9 mouse cellular contexts compared by ENCODE assay signal in genomic region chr6:113681271-113681670, GRCm38 (mm10). TPM values are rescaled to one million over a fixed set of nuclear protein-coding genes. Genes with fewer than 3 reads are reported as not detected.
DNase-seq lines count a peak whose midpoint lies in the region; ATAC-seq and TF ChIP-seq lines count a peak whose summit lies in the region.
"Had no signal": no experiment of that assay in that cellular context is flagged by ENCODE, and none has a peak within 500 bp of the region (broad histone marks: within the 10 kb centered on the region; RNA-seq: fewer than 3 reads in every experiment).

No protein-coding gene starts in this region.

- no peak overlapping the region for H3K4me3 ChIP-seq in embryonic facial prominence, embryonic 14.5 days (ENCODE audit: low read depth, low read length)
- H3K4me3 ChIP-seq in heart, embryonic 12.5 days = no peak overlapping the region
- H3K4me3 ChIP-seq in liver, postnatal 0 days (ENCODE audit: low read depth, low read length) = no peak overlapping the region

- no peak for TF ChIP-seq EP300 in liver, postnatal 0 days (IDR thresholded peaks at IDR 0.05; ENCODE audit: low read depth)

- no peaks in the 10 kb centered on the region for H3K9me3 ChIP-seq in embryonic facial prominence, embryonic 14.5 days (ENCODE audit: control insufficient read depth, low read length)
- no peaks in the 10 kb centered on the region for H3K9me3 ChIP-seq in heart, embryonic 12.5 days (replicated peaks)
- no peaks in the 10 kb centered on the region for H3K9me3 ChIP-seq in liver, postnatal 0 days (ENCODE audit: low read length)

- H3K27ac ChIP-seq in embryonic facial prominence, embryonic 14.5 days (replicated peaks; ENCODE audit: low read depth, low read length) = no peak overlapping the region
- H3K27ac ChIP-seq in heart, embryonic 12.5 days (ENCODE audit: poor library complexity, severe bottlenecking) = no peak overlapping the region
- H3K27ac ChIP-seq in liver, postnatal 0 days (ENCODE audit: low read depth) = no peak overlapping the region

- H3K4me1 ChIP-seq in embryonic facial prominence, embryonic 14.5 days (ENCODE audit: control insufficient read depth, insufficient read depth, low read length) = no peaks in the 10 kb centered on the region
- H3K4me1 ChIP-seq in heart, embryonic 12.5 days (replicated peaks) = peaks cover 6% of the 10 kb centered on the region; the same call in 1 of the 2 replicates
- H3K4me1 ChIP-seq in liver, postnatal 0 days (ENCODE audit: insufficient read depth) = peaks cover 24% of the 10 kb centered on the region

- peak; percentile 91 to 94 for DNase-seq in CD8-positive naive resting alpha-beta T cell, adult 2 months (ENCODE audit: low read depth in 2 of 2, low spot score in 2 of 2)
- DNase-seq in adrenal gland, postnatal 36 days = peak; percentile 89 to 94
- peak; percentile 61 for DNase-seq in embryonic facial prominence, embryonic 14.5 days (ENCODE audit: low spot score)
- peak; percentile 90 to 96 for DNase-seq in kidney, postnatal 25 days
- peak; percentile 91 for DNase-seq in liver, postnatal 0 days
- peak; percentile 89 for DNase-seq in retina, embryonic 14.5 days (ENCODE audit: low spot score)
- peak; percentile 87 to 92 for DNase-seq in thymus, postnatal 36 days

- TF ChIP-seq CTCF in liver, postnatal 0 days (IDR thresholded peaks at IDR 0.05; ENCODE audit: low read depth) = peak; percentile 98

- no peaks in the 10 kb centered on the region for H3K27me3 ChIP-seq in embryonic facial prominence, embryonic 14.5 days (replicated peaks; ENCODE audit: control insufficient read depth, insufficient read depth, low read length)
- no peaks in the 10 kb centered on the region for H3K27me3 ChIP-seq in heart, embryonic 12.5 days (replicated peaks)
- no peaks in the 10 kb centered on the region for H3K27me3 ChIP-seq in liver, postnatal 0 days (ENCODE audit: insufficient read depth, low read length)

- H3K9ac ChIP-seq in embryonic facial prominence, embryonic 14.5 days (ENCODE audit: low read depth, low read length) = no peak overlapping the region
- no peak overlapping the region for H3K9ac ChIP-seq in heart, embryonic 12.5 days
- H3K9ac ChIP-seq in liver, postnatal 0 days (replicated peaks) = no peak overlapping the region

- 29% methylated on average over 4 of the region's 4 CpGs for WGBS in embryonic facial prominence, embryonic 14.5 days
- 15% methylated on average over 4 of the region's 4 CpGs for WGBS in heart, embryonic 12.5 days
- 8% methylated on average over 4 of the region's 4 CpGs for WGBS in liver, postnatal 0 days (ENCODE audit: insufficient replicate concordance)

- H3K36me3 ChIP-seq in embryonic facial prominence, embryonic 14.5 days (ENCODE audit: control insufficient read depth, insufficient read depth, low read length) = no peaks in the 10 kb centered on the region
- no peaks in the 10 kb centered on the region for H3K36me3 ChIP-seq in heart, embryonic 12.5 days
- peaks cover 8% of the 10 kb centered on the region; the same call in 1 of the 2 replicates for H3K36me3 ChIP-seq in liver, postnatal 0 days (replicated peaks; ENCODE audit: insufficient read depth, low read length)

- ATAC-seq in embryonic facial prominence, embryonic 14.5 days (ENCODE audit: low read depth) = 0 out of 2 replicates have a peak, but pooled peaks have one; percentile 53
- ATAC-seq in heart, embryonic 12.5 days (ENCODE audit: insufficient number of reproducible peaks, low FRiP score) = peak; percentile 72
- peak; percentile 84 for ATAC-seq in liver, postnatal 0 days

- no peak overlapping the region for H3K4me2 ChIP-seq in embryonic facial prominence, embryonic 14.5 days (ENCODE audit: low read depth, low read length)
- H3K4me2 ChIP-seq in heart, embryonic 12.5 days = no peak overlapping the region
- no peak overlapping the region for H3K4me2 ChIP-seq in liver, postnatal 0 days (ENCODE audit: low read depth, low read length)

RNA-seq across cellular contexts. Expression of gene Tatdn2, which starts 15.6 kb away (rescaled TPM):
- 10 to 100 TPM; 58.0 to 60.5 TPM for total RNA-seq in adrenal gland, postnatal 36 days (2021)
- polyA plus RNA-seq in embryonic facial prominence, embryonic 14.5 days (2014; fragmentation: Nextera tagmentation; extraction: Ambion mirVana) = 0.94 and 1.9 TPM in 2 replicates
- 0.87 and 1.1 TPM in 2 replicates for polyA plus RNA-seq in heart, embryonic 12.5 days (2016; fragmentation: Nextera tagmentation; extraction: Ambion mirVana)
- polyA plus RNA-seq in liver, postnatal 0 days (2015; fragmentation: Nextera tagmentation; extraction: Ambion mirVana) = 0.62 and 0.83 TPM in 2 replicates

RNA-seq across cellular contexts. Expression of gene Ghrl, which starts 38.4 kb away (rescaled TPM):
- total RNA-seq in adrenal gland, postnatal 36 days (2021) = not detected
- polyA plus RNA-seq in embryonic facial prominence, embryonic 14.5 days (2014; fragmentation: Nextera tagmentation; extraction: Ambion mirVana) = 0.61 TPM in 1 of 2 replicates, not detected in the other
- 0.46 TPM in 1 of 2 replicates, not detected in the other for polyA plus RNA-seq in heart, embryonic 12.5 days (2016; fragmentation: Nextera tagmentation; extraction: Ambion mirVana)
- polyA plus RNA-seq in liver, postnatal 0 days (2015; fragmentation: Nextera tagmentation; extraction: Ambion mirVana) = 0.70 TPM in 1 of 2 replicates, not detected in the other
- polyA plus RNA-seq: heart, embryonic 14.5 days had no signal

RNA-seq across cellular contexts. Expression of gene Irak2, which starts 43.0 kb away (rescaled TPM):
- total RNA-seq in adrenal gland, postnatal 36 days (2021) = 10 to 100 TPM; 17.8 to 21.9 TPM
- polyA plus RNA-seq in embryonic facial prominence, embryonic 14.5 days (2014; fragmentation: Nextera tagmentation; extraction: Ambion mirVana) = 2.2 and 2.5 TPM in 2 replicates
- 7.0 and 7.9 TPM in 2 replicates for polyA plus RNA-seq in heart, embryonic 12.5 days (2016; fragmentation: Nextera tagmentation; extraction: Ambion mirVana)
- 9.2 and 10.8 TPM in 2 replicates for polyA plus RNA-seq in liver, postnatal 0 days (2015; fragmentation: Nextera tagmentation; extraction: Ambion mirVana)

RNA-seq across cellular contexts. Expression of gene Vhl, which starts 57.5 kb away (rescaled TPM):
- total RNA-seq in adrenal gland, postnatal 36 days (2021) = 10 to 100 TPM; 27.1 to 32.8 TPM
- 48.7 and 53.0 TPM in 2 replicates for polyA plus RNA-seq in embryonic facial prominence, embryonic 14.5 days (2014; fragmentation: Nextera tagmentation; extraction: Ambion mirVana)
- 30.3 and 32.7 TPM in 2 replicates for polyA plus RNA-seq in heart, embryonic 12.5 days (2016; fragmentation: Nextera tagmentation; extraction: Ambion mirVana)
- polyA plus RNA-seq in liver, postnatal 0 days (2015; fragmentation: Nextera tagmentation; extraction: Ambion mirVana) = 10.0 and 12.9 TPM in 2 replicates

RNA-seq across cellular contexts. Expression of gene Sec13, which starts 59.3 kb away (rescaled TPM):
- 100 to 1,000 TPM; 116 to 130 TPM for total RNA-seq in adrenal gland, postnatal 36 days (2021)
- polyA plus RNA-seq in embryonic facial prominence, embryonic 14.5 days (2014; fragmentation: Nextera tagmentation; extraction: Ambion mirVana) = 301 and 324 TPM in 2 replicates
- 208 and 211 TPM in 2 replicates for polyA plus RNA-seq in heart, embryonic 12.5 days (2016; fragmentation: Nextera tagmentation; extraction: Ambion mirVana)
- 102 and 110 TPM in 2 replicates for polyA plus RNA-seq in liver, postnatal 0 days (2015; fragmentation: Nextera tagmentation; extraction: Ambion mirVana)
